Mouse (Mus musculus) hindlimb bud, embryonic 11.5 days (tissue): ENCODE data around the gene Rac2.

Experiments
- DNase-seq: peaks from one replicate; pipeline ENCODE4 v3.0.0-alpha.2; 2012; ENCODE audit warnings: low read depth, low spot score; ENCODE audit errors: extremely low spot score

Rac2 gene

GRCm38 (mm10) chr15:78588900-78589299, 16.3 kb upstream of the Rac2 start:
- no peak for DNase-seq

GRCm38 (mm10) chr15:78588049-78588448, 15.5 kb upstream of the Rac2 start:
- no peak for DNase-seq

GRCm38 (mm10) chr15:78587050-78587994, 14.7 kb upstream of the Rac2 start:
- DNase-seq = peak; percentile 20

- DNase-seq = no peak
These were observed 12.8 kb upstream of the Rac2 start for GRCm38 (mm10) chr15:78585404-78585803.

GRCm38 (mm10) chr15:78583352-78583751, 10.8 kb upstream of the Rac2 start:
- DNase-seq = no peak

GRCm38 (mm10) chr15:78576284-78576810, 3.8 kb upstream of the Rac2 start:
- DNase-seq = no peak

GRCm38 (mm10) chr15:78572270-78572600, 348 bp downstream of the Rac2 start:
- no peak for DNase-seq

- no peak for DNase-seq
These were observed 871 bp downstream of the Rac2 start for GRCm38 (mm10) chr15:78571554-78572269.

- no peak for DNase-seq
These were observed 2.4 kb downstream of the Rac2 start for GRCm38 (mm10) chr15:78570170-78570569.

GRCm38 (mm10) chr15:78567608-78568120, 4.9 kb downstream of the Rac2 start:
- DNase-seq = no peak

GRCm38 (mm10) chr15:78564764-78565435, 7.7 kb downstream of the Rac2 start:
- no peak for DNase-seq

- DNase-seq = no peak
These were observed 8.6 kb downstream of the Rac2 start for GRCm38 (mm10) chr15:78563937-78564336.

GRCm38 (mm10) chr15:78563344-78563743, 9.2 kb downstream of the Rac2 start:
- no peak for DNase-seq

GRCm38 (mm10) chr15:78559141-78559979, 13.2 kb downstream of the Rac2 start:
- DNase-seq = no peak

- no peak for DNase-seq
These were observed 14.7 kb downstream of the Rac2 start for GRCm38 (mm10) chr15:78557693-78558535.

- no peak for DNase-seq
These were observed 17.9 kb downstream of the Rac2 start for GRCm38 (mm10) chr15:78554545-78555313.

GRCm38 (mm10) chr15:78549189-78549734, 23.3 kb downstream of the Rac2 start:
- DNase-seq = no peak

GRCm38 (mm10) chr15:78548711-78549110, 23.9 kb downstream of the Rac2 start:
- no peak for DNase-seq
